Mouse (Mus musculus) CH12.LX (cell line): ENCODE data around the gene 4930438A08Rik. TPM values are rescaled to one million over a fixed set of nuclear protein-coding genes. Genes with fewer than 3 reads are reported as not detected.

Experiments used
- DNase-seq: peaks from one replicate; pipeline ENCODE4 v3.0.0-alpha.2; 2013; ENCODE audit errors: extremely low read depth
- H3K27ac ChIP-seq: 2 replicates; pipeline ENCODE4 v1.5.1; 2012; ENCODE audit warnings: low read depth, mild to moderate bottlenecking, control low read depth, moderate library complexity; ENCODE audit not compliant: insufficient read depth
- H3K27me3 ChIP-seq: replicated peaks from 2 replicates; pipeline ENCODE3; 2012; ENCODE audit warnings: inconsistent platforms
- H3K36me3 ChIP-seq, 2 experiments: replicated peaks in 1 of 2; 2 replicates each; pipeline versions ENCODE3 to v1.6.1; 2012; ENCODE audit warnings: inconsistent platforms in 1 of 2, low read length in 1 of 2, mild to moderate bottlenecking in 1 of 2, mixed read lengths in 1 of 2, moderate library complexity in 1 of 2; ENCODE audit not compliant: control insufficient read depth in 1 of 2, insufficient read depth in 1 of 2
- H3K4me1 ChIP-seq, 2 experiments: 2 replicates each; pipeline ENCODE4 v1.6.1; 2012; ENCODE audit warnings: inconsistent platforms in 1 of 2, moderate library complexity in 1 of 2; ENCODE audit not compliant: insufficient read depth in 2 of 2, control insufficient read depth in 1 of 2
- H3K4me2 ChIP-seq: 2 replicates; pipeline ENCODE4 v1.6.1; 2012; ENCODE audit warnings: low read depth, mild to moderate bottlenecking, control low read depth; ENCODE audit not compliant: poor library complexity, insufficient read depth, severe bottlenecking
- H3K4me3 ChIP-seq, 3 experiments: fragments of 150-350 bp in 1 of 3; sonication (generic) in 1 of 3; replicated peaks in 1 of 3; 2 replicates each; pipeline versions ENCODE3 to v1.5.1; 2011 to 2012; ENCODE audit warnings: low read depth in 2 of 3, low read length in 2 of 3, mild to moderate bottlenecking in 2 of 3, moderate library complexity in 2 of 3, control low read depth in 1 of 3, improper control_type of control experiment in 1 of 3, inconsistent platforms in 1 of 3, mixed read lengths in 1 of 3; ENCODE audit not compliant: poor library complexity in 1 of 3
- H3K79me2 ChIP-seq: replicated peaks from 2 replicates; pipeline ENCODE4 v1.6.1; 2012; ENCODE audit warnings: mild to moderate bottlenecking, moderate library complexity; ENCODE audit not compliant: control insufficient read depth, poor library complexity, insufficient read depth, severe bottlenecking; ENCODE audit errors: extremely low read depth
- H3K9ac ChIP-seq: 2 replicates; pipeline ENCODE4 v1.6.1; 2012; ENCODE audit warnings: low read depth, mild to moderate bottlenecking, control low read depth, moderate library complexity; ENCODE audit not compliant: insufficient read depth
- H3K9me3 ChIP-seq: replicated peaks from 2 replicates; pipeline ENCODE3; 2012; ENCODE audit warnings: low read length, inconsistent platforms, mixed read lengths
- BHLHE40 ChIP-seq: IDR thresholded peaks from 2 replicates; pipeline ENCODE4 v1.6.1; 2011; ENCODE audit warnings: mild to moderate bottlenecking, low read depth, low read length, improper control_type of control experiment
- CTCF ChIP-seq, 2 experiments: IDR thresholded peaks in 1 of 2; conservative IDR thresholded peaks in 1 of 2; 2 replicates each; pipeline ENCODE4 v1.5.1; 2011 to 2012; ENCODE audit warnings: low read depth in 2 of 2, low read length in 2 of 2, improper control_type of control experiment in 1 of 2, inconsistent platforms in 1 of 2, mild to moderate bottlenecking in 1 of 2, moderate library complexity in 1 of 2
- HCFC1 ChIP-seq: IDR thresholded peaks from 2 replicates; pipeline ENCODE4 v1.6.1; 2012; ENCODE audit warnings: low read depth, mild to moderate bottlenecking, inconsistent platforms, low read length, improper control_type of control experiment
- IRF4 ChIP-seq: IDR thresholded peaks from 2 replicates; pipeline ENCODE4 v1.6.1; 2014; ENCODE audit warnings: low read depth, mild to moderate bottlenecking, inconsistent platforms, low read length, improper control_type of control experiment
- JUN ChIP-seq: IDR thresholded peaks from 2 replicates; pipeline ENCODE4 v1.6.1; 2011; ENCODE audit warnings: low read depth, mild to moderate bottlenecking, low read length, improper control_type of control experiment, moderate library complexity; ENCODE audit not compliant: insufficient read depth
- JUND ChIP-seq: conservative IDR thresholded peaks from 2 replicates; pipeline ENCODE4 v1.6.1; 2011; ENCODE audit warnings: low read depth, low read length, improper control_type of control experiment
- MAFK ChIP-seq: IDR thresholded peaks from 2 replicates; pipeline ENCODE4 v1.6.1; 2011; ENCODE audit warnings: low read length, improper control_type of control experiment; ENCODE audit not compliant: insufficient replicate concordance
- MAX ChIP-seq: IDR thresholded peaks from 2 replicates; pipeline ENCODE4 v1.6.1; 2011; ENCODE audit warnings: low read length, improper control_type of control experiment
- NRF1 ChIP-seq: IDR thresholded peaks from 2 replicates; pipeline ENCODE4 v1.6.1; 2014; ENCODE audit warnings: low read depth, mild to moderate bottlenecking, inconsistent platforms, low read length, improper control_type of control experiment, moderate library complexity
- POLR2AphosphoS2 ChIP-seq: IDR thresholded peaks from 2 replicates; pipeline ENCODE4 v1.6.1; 2011; ENCODE audit warnings: low read depth, low read length, improper control_type of control experiment
- RAD21 ChIP-seq: IDR thresholded peaks from 2 replicates; pipeline ENCODE4 v1.6.1; 2011; ENCODE audit warnings: low read depth, mild to moderate bottlenecking, low read length, improper control_type of control experiment, moderate library complexity
- SIN3A ChIP-seq: IDR thresholded peaks from 2 replicates; pipeline ENCODE4 v1.6.1; 2012; ENCODE audit warnings: low read length, improper control_type of control experiment, inconsistent platforms
- SMC3 ChIP-seq: IDR thresholded peaks from 2 replicates; pipeline ENCODE4 v1.6.1; 2011; ENCODE audit warnings: low read depth, low read length, improper control_type of control experiment
- TBP ChIP-seq: conservative IDR thresholded peaks from 2 replicates; pipeline ENCODE4 v1.6.1; 2011; ENCODE audit warnings: low read depth, low read length, improper control_type of control experiment
- TCF12 ChIP-seq: IDR thresholded peaks from 2 replicates; pipeline ENCODE4 v1.6.1; 2014; ENCODE audit warnings: low read depth, mild to moderate bottlenecking, inconsistent platforms, low read length, improper control_type of control experiment
- UBTF ChIP-seq: IDR thresholded peaks from 2 replicates; pipeline ENCODE4 v1.6.1; 2012; ENCODE audit warnings: low read depth, mild to moderate bottlenecking, inconsistent platforms, low read length, improper control_type of control experiment, moderate library complexity
- USF2 ChIP-seq: conservative IDR thresholded peaks from 2 replicates; pipeline ENCODE4 v1.6.1; 2011; ENCODE audit warnings: low read depth, low read length, improper control_type of control experiment
- ZKSCAN1 ChIP-seq: IDR thresholded peaks from 2 replicates; pipeline ENCODE4 v1.6.1; 2012; ENCODE audit warnings: low read depth, inconsistent platforms, low read length, improper control_type of control experiment, borderline replicate concordance
- dilution Hi-C: fragments of 300-500 bp; cut with MboI; formaldehyde crosslinking; loops from 2 replicates; pipeline ENCODE4 v1.14.3; 2020; ENCODE audit warnings: low sequenced_read_pairs; ENCODE audit not compliant: extremely low pct_unique_long_range_greater_than_20kb, extremely low pct_ligation_motif_present
- in situ Hi-C: fragments of 300-500 bp; cut with MboI; formaldehyde crosslinking; loops from 3 replicates; pipeline ENCODE4 v1.14.3; 2019; ENCODE audit warnings: low sequenced_read_pairs, low pct_ligation_motif_present, low pct_unique_long_range_greater_than_20kb, mixed read lengths
- polyA plus RNA-seq: library from polyadenylated mRNA; unstranded; fragments of >175 nt; gene quantifications from 2 replicates; pipeline ENCODE4 v1.2.1, GENCODE M21; 2012; ENCODE audit warnings: low read depth; ENCODE audit not compliant: insufficient read length
- total RNA-seq, 2 experiments: library from RNA; depleted of rRNA; stranded (reverse); fragments of 300-350 nt in 1 of 2; fragments of >200 nt in 1 of 2; gene quantifications; 2 replicates each; pipeline ENCODE4 v1.2.3; 2012 to 2014

The 4930438A08Rik gene
- total and polyA plus RNA-seq, 3 experiments: not detected

- TF ChIP-seq CTCF (conservative IDR thresholded peaks at IDR 0.05 in 1 of 2, IDR thresholded peaks at IDR 0.05 in 1 of 2; ENCODE audit: low read depth in 2 of 2, low read length in 2 of 2) (peak in 1 of 2 experiments; percentile 55; a peak in 2 of 4 replicates), SMC3 (0 out of 2 replicates have a peak, but pooled peaks have one; percentile 6), USF2 (no peak), JUN (no peak), TBP (no peak), POLR2AphosphoS2 (no peak), ZKSCAN1 (no peak), SIN3A (no peak), TCF12 (0 out of 2 replicates have a peak, but pooled peaks have one; percentile 12), IRF4 (no peak), MAFK (no peak), BHLHE40 (no peak), HCFC1 (no peak), UBTF (no peak), MAX (no peak)
- TF ChIP-seq, all 38 proteins: peak for 3
- H3K27ac ChIP-seq: no peak overlapping the region
- H3K27me3 ChIP-seq: no peaks in the 10 kb centered on the region
- peak overlapping the region; percentile 17 for H3K9ac ChIP-seq
- H3K4me3 ChIP-seq: peak overlapping the region; percentile 19 to 62 (median 56)
- DNase-seq: no peak
- peaks cover 8 to 24% of the 10 kb centered on the region in 2 experiments for H3K4me1 ChIP-seq
- no peaks in the 10 kb centered on the region for H3K79me2 ChIP-seq
- in situ Hi-C loops (loop anchor here (10.0 kb wide), 2 partner anchors 123 to 353 kb away; no protein-coding TSS in a partner anchor), dilution Hi-C loops (no loop called here)
- H3K9me3 ChIP-seq: no peaks in the 10 kb centered on the region
- H3K4me2 ChIP-seq: peak overlapping the region; percentile 55
- H3K36me3 ChIP-seq: peaks cover 3 to 38% of the 10 kb centered on the region in 2 experiments
These were observed 32.9 kb downstream of the 4930438A08Rik start for GRCm38 (mm10) chr11:58307411-58308080.

GRCm38 (mm10) chr11:58308661-58309060 lies 34.1 kb downstream of the 4930438A08Rik start:
- DNase-seq: no peak
- H3K27ac ChIP-seq: no peak overlapping the region
- H3K36me3 ChIP-seq: peaks cover 3 to 49% of the 10 kb centered on the region in 2 experiments
- dilution Hi-C loops (no loop called here), in situ Hi-C loops (loop anchor here (10.0 kb wide), 2 partner anchors 124 to 354 kb away; no protein-coding TSS in a partner anchor)
- H3K4me2 ChIP-seq: no peak overlapping the region
- H3K9ac ChIP-seq: no peak overlapping the region
- no peak for TF ChIP-seq NRF1
- no peak for TF ChIP-seq RAD21
- TF ChIP-seq CTCF (conservative IDR thresholded peaks at IDR 0.05 in 1 of 2, IDR thresholded peaks at IDR 0.05 in 1 of 2; ENCODE audit: low read depth in 2 of 2, low read length in 2 of 2): no peak
- no peak for TF ChIP-seq JUND
- TF ChIP-seq, all 38 proteins: peak for 0
- Histone ChIP-seq H3K9me3 (no peaks in the 10 kb centered on the region), H3K79me2 (no peaks in the 10 kb centered on the region), H3K4me1 (peaks cover 8 to 22% of the 10 kb centered on the region in 2 experiments), H3K27me3 (no peaks in the 10 kb centered on the region), H3K4me3 (no peak overlapping the region)
